Mouse (Mus musculus) hindbrain, postnatal 0 days (tissue): ENCODE data around the gene Pomc. TPM values are rescaled to one million over a fixed set of nuclear protein-coding genes. Genes with fewer than 3 reads are reported as not detected.

ENCODE experiments used
- ATAC-seq: fragments of 200-750 bp; cut with Nextera tagmentation; 2 replicates; pipeline ENCODE4 v1.8.0; 2017; ENCODE audit warnings: mild to moderate bottlenecking, moderate TSS enrichment, moderate library complexity
- DNase-seq: peaks from one replicate; pipeline ENCODE4 v3.0.0-alpha.2; 2015; ENCODE audit warnings: low spot score
- H3K27ac ChIP-seq: fragments of 300-500 bp; sonication (generic); 2 replicates; pipeline ENCODE4 v1.5.1; 2014; ENCODE audit warnings: mild to moderate bottlenecking
- H3K27me3 ChIP-seq: fragments of 300-500 bp; sonication (generic); 2 replicates; pipeline ENCODE4 v1.6.1; 2014; ENCODE audit warnings: low read length, mixed read lengths; ENCODE audit not compliant: insufficient read depth
- H3K36me3 ChIP-seq: fragments of 300-500 bp; sonication (generic); 2 replicates; pipeline ENCODE4 v1.6.1; 2014; ENCODE audit warnings: low read length, mixed read lengths; ENCODE audit not compliant: insufficient read depth
- H3K4me1 ChIP-seq: fragments of 300-500 bp; sonication (generic); 2 replicates; pipeline ENCODE4 v1.6.1; 2014; ENCODE audit warnings: antibody characterized with exemption, low read length, mixed read lengths; ENCODE audit not compliant: insufficient read depth
- H3K4me2 ChIP-seq: fragments of 300-500 bp; sonication (generic); 2 replicates; pipeline ENCODE4 v1.6.1; 2014; ENCODE audit warnings: low read depth, mild to moderate bottlenecking, low read length, moderate library complexity, mixed read lengths
- H3K4me3 ChIP-seq: fragments of 300-500 bp; sonication (generic); 2 replicates; pipeline ENCODE4 v1.5.1; 2014; ENCODE audit warnings: low read length
- H3K9ac ChIP-seq: fragments of 300-500 bp; sonication (generic); replicated peaks from 2 replicates; pipeline ENCODE4 v1.6.1; 2014; ENCODE audit warnings: mild to moderate bottlenecking, low read length, moderate library complexity, mixed read lengths
- H3K9me3 ChIP-seq: fragments of 300-500 bp; sonication (generic); 2 replicates; pipeline ENCODE4 v1.6.1; 2016; ENCODE audit warnings: low read length, mixed read lengths
- CTCF ChIP-seq: IDR thresholded peaks from 2 replicates; pipeline ENCODE4 v1.5.1; 2016; ENCODE audit warnings: antibody characterized with exemption, control low read depth, low read depth
- WGBS: fragments of 180-500 bp; shearing (Covaris S2); extraction: QIAGEN DNeasy Blood & Tissue Kit; methylation state at CpG from one replicate; pipeline ENCODE4 v1.1.7; 2014; 5-methylcytosine and 5-hydroxymethylcytosine counted together
- polyA plus RNA-seq: library from polyadenylated mRNA; unstranded; fragments of >200 nt; fragmentation: Nextera tagmentation; extraction: Ambion mirVana; gene quantifications from 2 replicates; pipeline ENCODE4 v1.2.1, GENCODE M21; 2015
- total RNA-seq: library from RNA; depleted of rRNA; stranded (reverse); fragments of >200 nt; gene quantifications from 2 replicates; pipeline ENCODE4 v1.2.3, GENCODE M21; 2014

The Pomc gene
- total and polyA plus RNA-seq, 2 experiments from 2014 or later, result 3.5 to 5.3 TPM

DNA sequence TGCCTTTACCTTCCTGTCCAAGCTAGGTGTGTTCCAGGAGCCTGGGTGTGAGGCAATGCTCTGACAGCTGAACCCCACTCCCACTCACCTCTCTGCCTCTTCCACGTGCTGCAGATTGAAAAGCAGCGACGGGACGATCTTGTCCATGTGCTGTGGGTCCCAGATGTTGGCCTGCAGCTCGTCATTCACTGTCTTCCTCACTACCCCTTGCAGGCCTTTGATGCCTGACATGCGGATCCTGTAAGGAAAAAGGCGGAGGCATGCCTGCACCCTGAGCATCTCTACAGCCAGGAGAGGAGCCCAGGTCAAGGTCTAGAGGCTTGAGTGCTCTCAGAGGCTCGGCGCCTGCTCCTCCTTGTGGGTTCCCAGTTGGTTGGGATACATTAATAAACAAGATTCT lies 29.7 kb downstream of the Pomc start:
- DNase-seq (no peak), ATAC-seq (no peak)
- H3K9me3 ChIP-seq, result no peaks in the 10 kb centered on the region
- peaks cover 4% of the 10 kb centered on the region; the same call in 1 of the 2 replicates for H3K36me3 ChIP-seq
- no peak overlapping the region for H3K27ac ChIP-seq
- no peak for TF ChIP-seq CTCF
- H3K4me2 ChIP-seq, result no peak overlapping the region
- H3K4me3 ChIP-seq, result no peak overlapping the region
- H3K27me3 ChIP-seq, result no peaks in the 10 kb centered on the region
- 90% methylated on average over 9 of the region's 9 CpGs for WGBS
- H3K4me1 ChIP-seq, result peaks cover 4% of the 10 kb centered on the region
- H3K9ac ChIP-seq, result no peak overlapping the region

- 33% methylated on average over 2 of the region's 2 CpGs for WGBS
- H3K27me3 ChIP-seq, result no peaks in the 10 kb centered on the region
- ATAC-seq (no peak), DNase-seq (no peak)
- no peak overlapping the region for H3K27ac ChIP-seq
- H3K36me3 ChIP-seq, result peaks cover 14% of the 10 kb centered on the region; the same call in 1 of the 2 replicates
- H3K9ac ChIP-seq, result no peak overlapping the region
- no peaks in the 10 kb centered on the region for H3K9me3 ChIP-seq
- no peaks in the 10 kb centered on the region for H3K4me1 ChIP-seq
- H3K4me3 ChIP-seq, result no peak overlapping the region
- H3K4me2 ChIP-seq, result no peak overlapping the region
- no peak for TF ChIP-seq CTCF
Observed at GRCm38 (mm10) chr12:3989943-3990342, 35.2 kb downstream of the Pomc start.

- Histone ChIP-seq H3K4me1 (no peaks in the 10 kb centered on the region), H3K27ac (no peak overlapping the region), H3K9me3 (no peaks in the 10 kb centered on the region), H3K9ac (no peak overlapping the region), H3K4me2 (no peak overlapping the region), H3K27me3 (no peaks in the 10 kb centered on the region), H3K4me3 (no peak overlapping the region), H3K36me3 (peaks cover 14% of the 10 kb centered on the region; the same call in 1 of the 2 replicates)
- 44% methylated on average over 3 of the region's 3 CpGs for WGBS
- DNase-seq, result no peak
- TF ChIP-seq CTCF, result no peak
- ATAC-seq, result no peak
Observed at GRCm38 (mm10) chr12:3991047-3991446, 36.3 kb downstream of the Pomc start.

- Histone ChIP-seq H3K27me3 (no peaks in the 10 kb centered on the region), H3K9me3 (no peaks in the 10 kb centered on the region), H3K27ac (no peak overlapping the region), H3K9ac (no peak overlapping the region), H3K36me3 (peaks cover 5% of the 10 kb centered on the region; the same call in 1 of the 2 replicates), H3K4me1 (no peaks in the 10 kb centered on the region), H3K4me2 (no peak overlapping the region), H3K4me3 (no peak overlapping the region)
- WGBS, result 80% methylated on average over 9 of the region's 9 CpGs
- DNase-seq (no peak), ATAC-seq (no peak)
- TF ChIP-seq CTCF, result no peak
Observed at GRCm38 (mm10) chr12:3996749-3997148, 42.0 kb downstream of the Pomc start.

DNA sequence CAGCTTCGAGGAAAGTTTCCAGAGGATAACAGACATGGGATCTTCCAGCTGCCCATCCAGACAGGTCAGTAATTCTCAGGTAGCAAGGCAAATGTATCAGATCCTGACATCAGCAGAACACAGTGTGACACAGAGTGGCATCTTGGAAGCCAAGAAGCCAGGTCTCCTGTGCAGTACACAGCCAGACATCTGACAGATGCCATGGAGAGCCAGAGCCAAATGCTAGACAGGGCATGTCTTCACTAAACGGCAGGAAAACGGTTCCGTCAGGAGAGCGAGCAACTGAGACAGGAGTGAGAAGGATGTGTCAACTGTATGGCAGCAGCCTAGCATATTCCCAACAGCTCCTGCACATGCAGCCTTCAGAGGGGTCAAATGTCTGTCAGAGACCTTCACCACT lies 45.7 kb downstream of the Pomc start:
- peaks cover 4% of the 10 kb centered on the region; the same call in 1 of the 2 replicates for H3K4me1 ChIP-seq
- no peaks in the 10 kb centered on the region for H3K27me3 ChIP-seq
- WGBS, result 81% methylated on average over 5 of the region's 5 CpGs
- H3K36me3 ChIP-seq, result no peaks in the 10 kb centered on the region
- H3K4me3 ChIP-seq, result no peak overlapping the region
- DNase-seq (no peak), ATAC-seq (no peak)
- no peak for TF ChIP-seq CTCF
- H3K9me3 ChIP-seq, result no peaks in the 10 kb centered on the region
- no peak overlapping the region for H3K4me2 ChIP-seq
- H3K9ac ChIP-seq, result no peak overlapping the region
- H3K27ac ChIP-seq, result no peak overlapping the region

GRCm38 (mm10) chr12:4004648-4005047 lies 49.9 kb downstream of the Pomc start:
- no peak overlapping the region for H3K4me3 ChIP-seq
- H3K36me3 ChIP-seq, result no peaks in the 10 kb centered on the region
- no peak for TF ChIP-seq CTCF
- H3K9ac ChIP-seq, result no peak overlapping the region
- WGBS, result 33% methylated on average over 6 of the region's 6 CpGs
- ATAC-seq, result no peak
- no peak for DNase-seq
- no peak overlapping the region for H3K4me2 ChIP-seq
- no peaks in the 10 kb centered on the region for H3K27me3 ChIP-seq
- no peaks in the 10 kb centered on the region for H3K9me3 ChIP-seq
- peaks cover 36% of the 10 kb centered on the region for H3K4me1 ChIP-seq
- H3K27ac ChIP-seq, result no peak overlapping the region; the same call in 1 of the 2 replicates

- peak; percentile 78 for ATAC-seq
- H3K27me3 ChIP-seq, result no peaks in the 10 kb centered on the region
- no peak overlapping the region for H3K4me2 ChIP-seq
- H3K9ac ChIP-seq, result no peak overlapping the region; the same call in 1 of the 2 replicates
- H3K4me1 ChIP-seq, result peaks cover 36% of the 10 kb centered on the region
- H3K9me3 ChIP-seq, result no peaks in the 10 kb centered on the region
- peak; percentile 64 for DNase-seq
- peak overlapping the region; percentile 73 for H3K27ac ChIP-seq
- 44% methylated on average over 7 of the region's 7 CpGs for WGBS
- no peak for TF ChIP-seq CTCF
- no peaks in the 10 kb centered on the region for H3K36me3 ChIP-seq
- H3K4me3 ChIP-seq, result no peak overlapping the region
Observed at GRCm38 (mm10) chr12:4006079-4006478, 51.3 kb downstream of the Pomc start.
